Mouse (Mus musculus) hindbrain, postnatal 0 days (tissue): ENCODE data around the gene 1700018F24Rik. TPM values are rescaled to one million over a fixed set of nuclear protein-coding genes. Genes with fewer than 3 reads are reported as not detected.
"Not testable (repeated sequence)": the region's sequence is repeated elsewhere in the genome, so short reads cannot be mapped to it uniquely, and the experiment has no call there.

Experiments
- ATAC-seq: fragments of 200-750 bp; cut with Nextera tagmentation; 2 replicates; pipeline ENCODE4 v1.8.0; 2017; ENCODE audit warnings: mild to moderate bottlenecking, moderate TSS enrichment, moderate library complexity
- DNase-seq: peaks from one replicate; pipeline ENCODE4 v3.0.0-alpha.2; 2015; ENCODE audit warnings: low spot score
- H3K27ac ChIP-seq: fragments of 300-500 bp; sonication (generic); 2 replicates; pipeline ENCODE4 v1.5.1; 2014; ENCODE audit warnings: mild to moderate bottlenecking
- H3K27me3 ChIP-seq: fragments of 300-500 bp; sonication (generic); 2 replicates; pipeline ENCODE4 v1.6.1; 2014; ENCODE audit warnings: low read length, mixed read lengths; ENCODE audit not compliant: insufficient read depth
- H3K36me3 ChIP-seq: fragments of 300-500 bp; sonication (generic); 2 replicates; pipeline ENCODE4 v1.6.1; 2014; ENCODE audit warnings: low read length, mixed read lengths; ENCODE audit not compliant: insufficient read depth
- H3K4me1 ChIP-seq: fragments of 300-500 bp; sonication (generic); 2 replicates; pipeline ENCODE4 v1.6.1; 2014; ENCODE audit warnings: antibody characterized with exemption, low read length, mixed read lengths; ENCODE audit not compliant: insufficient read depth
- H3K4me2 ChIP-seq: fragments of 300-500 bp; sonication (generic); 2 replicates; pipeline ENCODE4 v1.6.1; 2014; ENCODE audit warnings: low read depth, mild to moderate bottlenecking, low read length, moderate library complexity, mixed read lengths
- H3K4me3 ChIP-seq: fragments of 300-500 bp; sonication (generic); 2 replicates; pipeline ENCODE4 v1.5.1; 2014; ENCODE audit warnings: low read length
- H3K9ac ChIP-seq: fragments of 300-500 bp; sonication (generic); replicated peaks from 2 replicates; pipeline ENCODE4 v1.6.1; 2014; ENCODE audit warnings: mild to moderate bottlenecking, low read length, moderate library complexity, mixed read lengths
- H3K9me3 ChIP-seq: fragments of 300-500 bp; sonication (generic); 2 replicates; pipeline ENCODE4 v1.6.1; 2016; ENCODE audit warnings: low read length, mixed read lengths
- CTCF ChIP-seq: IDR thresholded peaks from 2 replicates; pipeline ENCODE4 v1.5.1; 2016; ENCODE audit warnings: antibody characterized with exemption, control low read depth, low read depth
- WGBS: fragments of 180-500 bp; shearing (Covaris S2); extraction: QIAGEN DNeasy Blood & Tissue Kit; methylation state at CpG from one replicate; pipeline ENCODE4 v1.1.7; 2014; 5-methylcytosine and 5-hydroxymethylcytosine counted together
- polyA plus RNA-seq: library from polyadenylated mRNA; unstranded; fragments of >200 nt; fragmentation: Nextera tagmentation; extraction: Ambion mirVana; gene quantifications from 2 replicates; pipeline ENCODE4 v1.2.1, GENCODE M21; 2015
- total RNA-seq: library from RNA; depleted of rRNA; stranded (reverse); fragments of >200 nt; gene quantifications from 2 replicates; pipeline ENCODE4 v1.2.3, GENCODE M21; 2014

1700018F24Rik gene
- total and polyA plus RNA-seq, 2 experiments from 2014 or later = not detected

DNA sequence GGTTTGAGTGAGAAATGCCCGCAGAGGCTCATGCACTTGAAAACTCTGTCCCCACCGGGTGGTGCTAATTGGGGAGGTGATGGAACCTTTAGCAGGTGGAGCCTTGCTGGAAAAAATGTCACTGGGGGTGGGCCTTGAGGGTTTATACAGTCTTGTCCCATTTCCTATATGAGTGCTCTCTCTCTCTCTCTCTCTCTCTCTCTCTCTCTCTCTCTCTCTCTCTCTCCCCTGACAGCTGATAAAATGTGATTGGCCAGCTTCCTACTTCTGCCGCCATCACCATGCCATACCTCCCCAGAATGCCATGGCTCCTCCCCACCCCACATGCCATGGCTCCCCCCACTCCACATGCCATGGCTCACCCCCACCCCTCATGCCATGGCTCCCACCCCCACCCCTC is 32.3 kb downstream of the 1700018F24Rik start:
- H3K4me1 ChIP-seq = no peaks in the 10 kb centered on the region
- DNase-seq (no peak), ATAC-seq (no peak)
- H3K9ac ChIP-seq = no peak overlapping the region
- WGBS = 43% methylated on average over 3 of the region's 3 CpGs
- no peak overlapping the region for H3K4me2 ChIP-seq
- no peak overlapping the region for H3K27ac ChIP-seq
- H3K27me3 ChIP-seq = no peaks in the 10 kb centered on the region
- no peak overlapping the region for H3K4me3 ChIP-seq
- H3K36me3 ChIP-seq = no peaks in the 10 kb centered on the region
- TF ChIP-seq CTCF = no peak
- no peaks in the 10 kb centered on the region for H3K9me3 ChIP-seq

DNA sequence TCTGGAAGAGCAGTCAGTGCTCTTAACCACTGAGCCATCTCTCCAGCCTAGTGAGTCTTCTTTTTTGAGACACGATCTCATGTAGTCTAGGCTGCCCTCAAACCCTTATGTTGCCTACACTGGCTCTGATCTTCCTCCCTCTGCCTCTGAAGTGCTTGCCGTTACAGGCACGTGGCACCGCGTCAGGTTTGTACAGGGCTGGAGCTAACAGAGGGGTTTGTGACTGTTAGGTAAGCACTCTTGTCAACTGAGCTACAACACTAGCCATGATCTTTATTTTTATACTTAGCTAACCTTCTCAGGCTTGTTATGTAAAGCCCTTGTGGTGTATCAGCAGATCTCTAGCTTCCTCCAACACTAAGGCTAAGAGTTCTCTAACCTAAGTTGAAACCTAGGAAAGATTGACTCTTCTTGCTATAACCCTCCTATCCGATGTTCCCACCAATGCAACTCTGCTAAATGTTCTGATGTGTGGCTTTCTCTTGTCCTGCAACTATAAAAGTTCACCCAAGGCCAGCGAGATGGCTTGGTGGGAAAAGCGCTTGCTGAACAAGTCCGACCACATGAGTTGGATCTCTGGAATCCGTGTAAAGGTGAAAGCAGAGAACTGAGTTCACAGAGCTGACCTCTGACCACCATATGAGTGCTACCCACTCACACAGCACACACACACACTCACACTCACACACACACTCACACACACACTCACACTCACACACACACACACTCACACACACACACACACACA is 39.2 kb downstream of the 1700018F24Rik start:
- H3K9ac ChIP-seq = no peak overlapping the region
- H3K4me3 ChIP-seq = no peak overlapping the region
- H3K27me3 ChIP-seq = no peaks in the 10 kb centered on the region
- H3K4me2 ChIP-seq = no peak overlapping the region
- H3K27ac ChIP-seq = no peak overlapping the region
- WGBS = 91% methylated on average over 10 of the region's 10 CpGs
- peaks cover 4% of the 10 kb centered on the region; the same call in 1 of the 2 replicates for H3K4me1 ChIP-seq
- TF ChIP-seq CTCF = no peak
- no peak for DNase-seq
- H3K36me3 ChIP-seq = no peaks in the 10 kb centered on the region
- ATAC-seq = no peak
- H3K9me3 ChIP-seq = no peaks in the 10 kb centered on the region

DNA sequence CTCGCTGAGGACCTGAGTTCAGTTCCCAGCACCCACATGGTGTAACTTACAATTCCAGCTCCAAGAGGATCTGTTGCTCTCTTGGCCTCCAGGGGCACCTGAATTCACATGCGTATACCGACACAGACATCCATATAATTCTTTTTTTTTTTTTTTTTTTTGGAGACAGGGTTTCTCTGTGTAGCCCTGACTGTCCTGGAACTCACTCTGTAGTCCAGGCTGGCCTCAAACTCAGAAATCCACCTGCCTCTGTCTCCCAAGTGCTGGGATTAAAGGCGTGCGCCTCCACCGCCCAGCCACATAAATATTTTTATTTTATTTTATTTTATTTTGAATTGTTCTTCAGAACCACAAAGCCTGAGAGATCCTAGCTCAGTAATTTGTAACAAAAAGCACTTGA is 40.4 kb downstream of the 1700018F24Rik start:
- H3K27ac ChIP-seq = peak overlapping the region; percentile 80
- not testable (repeated sequence) for H3K4me1 ChIP-seq, DNase-seq, H3K36me3 ChIP-seq, H3K9me3 ChIP-seq, H3K27me3 ChIP-seq
- H3K4me3 ChIP-seq = peak overlapping the region; percentile 88
- 47% methylated on average over 6 of the region's 6 CpGs for WGBS
- peak overlapping the region; percentile 92 for H3K4me2 ChIP-seq
- peak; percentile 11; the same call in 1 of the 2 replicates for ATAC-seq
- peak overlapping the region; percentile 95 for H3K9ac ChIP-seq

- peak; percentile 98 for DNase-seq
Measured at GRCm38 (mm10) chr5:145083632-145084451, 41.1 kb downstream of the 1700018F24Rik start, which contains the start of the genes Arpc1a and Kpna7. Gene Arpc1a (plus strand): TSS chr5:145083830. Gene Kpna7 (minus strand): TSS chr5:145084030.

DNA sequence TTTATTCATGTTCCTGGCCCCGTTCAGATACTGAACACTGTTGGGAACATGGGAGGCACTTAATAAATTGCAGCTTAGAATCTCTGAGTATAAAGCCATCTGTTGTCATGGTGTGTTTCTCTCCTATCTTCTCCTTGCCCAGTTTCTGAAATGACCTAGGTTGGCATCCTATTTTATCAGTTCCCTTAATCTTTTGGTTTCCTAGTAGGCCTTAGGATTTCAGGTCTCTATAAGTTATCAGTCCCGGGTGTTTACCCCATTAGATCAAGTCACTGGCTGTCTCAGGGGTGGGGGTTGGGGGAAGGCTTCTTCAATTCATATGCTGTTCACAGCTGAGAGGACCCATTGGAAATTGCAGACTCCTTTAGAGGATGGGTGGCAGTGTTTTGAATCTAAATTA is 42.0 kb downstream of the 1700018F24Rik start:
- Histone ChIP-seq H3K27ac (no peak overlapping the region), H3K36me3 (no peaks in the 10 kb centered on the region), H3K4me3 (peak overlapping the region; percentile 88), H3K4me2 (peak overlapping the region; percentile 92), H3K27me3 (no peaks in the 10 kb centered on the region), H3K4me1 (peaks cover 4% of the 10 kb centered on the region; the same call in 1 of the 2 replicates), H3K9ac (peak overlapping the region; percentile 95; the same call in 1 of the 2 replicates), H3K9me3 (no peaks in the 10 kb centered on the region)
- DNase-seq (no peak), ATAC-seq (no peak)
- 70% methylated on average over 2 of the region's 2 CpGs for WGBS
- TF ChIP-seq CTCF = no peak

More at GRCm38 (mm10) chr5:145083632-145084451, 41.1 kb downstream of the 1700018F24Rik start, which contains the start of the genes Arpc1a and Kpna7:
- peak; percentile 97 for ATAC-seq
- under 1% methylated on average over 53 of the region's 54 CpGs for WGBS
- H3K4me1 ChIP-seq = peaks cover 4% of the 10 kb centered on the region; the same call in 1 of the 2 replicates
- H3K27me3 ChIP-seq = no peaks in the 10 kb centered on the region
- H3K4me2 ChIP-seq = peak within 1 kb of the TSS; percentile 92
- TF ChIP-seq CTCF = 0 out of 2 replicates have a peak, but pooled peaks have one; percentile 9
- peak within 1 kb of the TSS; percentile 80 for H3K27ac ChIP-seq
- H3K9me3 ChIP-seq = no peaks in the 10 kb centered on the region
- H3K4me3 ChIP-seq = peak within 1 kb of the TSS; percentile 88
- no peaks in the 10 kb centered on the region for H3K36me3 ChIP-seq
- peak within 1 kb of the TSS; percentile 95 for H3K9ac ChIP-seq

GRCm38 (mm10) chr5:145088186-145088585 is 45.4 kb downstream of the 1700018F24Rik start:
- H3K27ac ChIP-seq = no peak overlapping the region
- H3K4me1 ChIP-seq = peaks cover 4% of the 10 kb centered on the region; the same call in 1 of the 2 replicates
- WGBS = 95% methylated on average over 2 of the region's 2 CpGs
- H3K9ac ChIP-seq = no peak overlapping the region
- no peaks in the 10 kb centered on the region for H3K9me3 ChIP-seq
- H3K4me3 ChIP-seq = no peak overlapping the region
- no peak for DNase-seq
- no peak for ATAC-seq
- peaks cover 12% of the 10 kb centered on the region for H3K36me3 ChIP-seq
- no peaks in the 10 kb centered on the region for H3K27me3 ChIP-seq
- H3K4me2 ChIP-seq = no peak overlapping the region
- no peak for TF ChIP-seq CTCF
